Mouse (Mus musculus) forebrain, embryonic 11.5 days (tissue): Measurements from ENCODE around the gene Fam180a. TPM values are rescaled to one million over a fixed set of nuclear protein-coding genes. Genes with fewer than 3 reads are reported as not detected.
"Not testable (repeated sequence)": the region's sequence is repeated elsewhere in the genome, so short reads cannot be mapped to it uniquely, and the experiment has no call there.

Source experiments
- ATAC-seq: fragments of 200-750 bp; cut with Nextera tagmentation; replicated peaks from 2 replicates; pipeline ENCODE4 v1.8.0; 2017; ENCODE audit warnings: moderate TSS enrichment; ENCODE audit not compliant: low FRiP score
- DNase-seq: peaks from one replicate; pipeline ENCODE4 v3.0.0-alpha.2; 2017; ENCODE audit warnings: low spot score
- H3K27ac ChIP-seq: fragments of 300-500 bp; sonication (generic); 2 replicates; pipeline ENCODE4 v1.5.1; 2014; ENCODE audit warnings: low read depth, low read length
- H3K27me3 ChIP-seq: fragments of 300-500 bp; sonication (generic); 2 replicates; pipeline ENCODE4 v1.6.1; 2014; ENCODE audit warnings: mild to moderate bottlenecking, low read length, mixed read lengths; ENCODE audit not compliant: control insufficient read depth, insufficient read depth
- H3K36me3 ChIP-seq: fragments of 300-500 bp; sonication (generic); 2 replicates; pipeline ENCODE4 v1.6.1; 2014; ENCODE audit warnings: mild to moderate bottlenecking, low read length, moderate library complexity, mixed read lengths; ENCODE audit not compliant: control insufficient read depth, insufficient read depth
- H3K4me1 ChIP-seq: fragments of 300-500 bp; sonication (generic); replicated peaks from 2 replicates; pipeline ENCODE4 v1.6.1; 2014; ENCODE audit warnings: low read length, mixed read lengths; ENCODE audit not compliant: control insufficient read depth, insufficient read depth
- H3K4me2 ChIP-seq: fragments of 300-500 bp; sonication (generic); 2 replicates; pipeline ENCODE4 v1.6.1; 2014; ENCODE audit warnings: low read depth, mild to moderate bottlenecking, low read length, moderate library complexity, mixed read lengths; ENCODE audit not compliant: severe bottlenecking
- H3K4me3 ChIP-seq: fragments of 300-500 bp; sonication (generic); 2 replicates; pipeline ENCODE4 v1.5.1; 2014; ENCODE audit warnings: low read depth, low read length
- H3K9ac ChIP-seq: fragments of 300-500 bp; sonication (generic); 2 replicates; pipeline ENCODE4 v1.6.1; 2014; ENCODE audit warnings: low read length
- H3K9me3 ChIP-seq: fragments of 300-500 bp; sonication (generic); 2 replicates; pipeline ENCODE4 v1.6.1; 2016; ENCODE audit warnings: low read length, mixed read lengths; ENCODE audit not compliant: control insufficient read depth
- WGBS: fragments of 180-500 bp; shearing (Covaris S2); extraction: QIAGEN DNeasy Blood & Tissue Kit; methylation state at CpG from one replicate; pipeline ENCODE4 v1.1.7; 2014; 5-methylcytosine and 5-hydroxymethylcytosine counted together
- polyA plus RNA-seq: library from polyadenylated mRNA; unstranded; fragments of >200 nt; fragmentation: Nextera tagmentation; extraction: Ambion mirVana; gene quantifications from 2 replicates; pipeline ENCODE4 v1.2.1, GENCODE M21; 2014

Gene Fam180a
- polyA plus RNA-seq: not detected in 2 replicates

- no peak for ATAC-seq
Observed at GRCm38 (mm10) chr6:35326111-35326515, at the start of gene Fam180a. Fam180a (minus strand) TSS chr6:35326141.

GRCm38 (mm10) chr6:35374052-35374451, 48.1 kb upstream of the Fam180a start:
- WGBS: 93% methylated on average over 10 of the region's 10 CpGs
- no peaks in the 10 kb centered on the region for H3K4me1 ChIP-seq
- no peak overlapping the region for H3K27ac ChIP-seq
- ATAC-seq (no peak), DNase-seq (peak; percentile 33)
- no peaks in the 10 kb centered on the region for H3K27me3 ChIP-seq
- H3K36me3 ChIP-seq: no peaks in the 10 kb centered on the region
- H3K4me2 ChIP-seq: no peak overlapping the region
- no peak overlapping the region for H3K9ac ChIP-seq
- H3K4me3 ChIP-seq: no peak overlapping the region
- H3K9me3 ChIP-seq: no peaks in the 10 kb centered on the region

More at GRCm38 (mm10) chr6:35326111-35326515, at the start of gene Fam180a:
- H3K9ac ChIP-seq: no peak within 1 kb of the TSS
- H3K36me3 ChIP-seq: no peaks in the 10 kb centered on the region
- no peak within 1 kb of the TSS for H3K4me2 ChIP-seq
- no peaks in the 10 kb centered on the region for H3K27me3 ChIP-seq
- no peak within 1 kb of the TSS for H3K4me3 ChIP-seq
- no peak within 1 kb of the TSS for H3K27ac ChIP-seq
- H3K4me1 ChIP-seq: no peaks in the 10 kb centered on the region
- 93% methylated on average over 9 of the region's 9 CpGs for WGBS
- H3K9me3 ChIP-seq: no peaks in the 10 kb centered on the region
- DNase-seq: no peak

- DNase-seq (peak; percentile 33), ATAC-seq (no peak)
- H3K9me3 ChIP-seq: no peaks in the 10 kb centered on the region
- H3K36me3 ChIP-seq: no peaks in the 10 kb centered on the region
- H3K9ac ChIP-seq: no peak overlapping the region
- H3K4me3 ChIP-seq: no peak overlapping the region
- H3K4me2 ChIP-seq: no peak overlapping the region
- WGBS: 95% methylated on average over 7 of the region's 7 CpGs
- H3K4me1 ChIP-seq: no peaks in the 10 kb centered on the region
- H3K27me3 ChIP-seq: no peaks in the 10 kb centered on the region
- H3K27ac ChIP-seq: no peak overlapping the region
Observed at GRCm38 (mm10) chr6:35370356-35370755, 44.4 kb upstream of the Fam180a start.

- WGBS: 90% methylated on average over 14 of the region's 18 CpGs
- not testable (repeated sequence) for H3K36me3 ChIP-seq, H3K4me1 ChIP-seq, H3K4me2 ChIP-seq, H3K27ac ChIP-seq, H3K4me3 ChIP-seq, H3K9ac ChIP-seq, ATAC-seq, H3K9me3 ChIP-seq, H3K27me3 ChIP-seq, DNase-seq
Observed at GRCm38 (mm10) chr6:35369578-35370282, 43.8 kb upstream of the Fam180a start.

- Histone ChIP-seq H3K4me3 (no peak overlapping the region), H3K4me1 (no peaks in the 10 kb centered on the region), H3K27ac (no peak overlapping the region), H3K4me2 (no peak overlapping the region), H3K36me3 (no peaks in the 10 kb centered on the region), H3K9ac (no peak overlapping the region), H3K27me3 (no peaks in the 10 kb centered on the region), H3K9me3 (no peaks in the 10 kb centered on the region)
- DNase-seq: peak; percentile 33
- no peak for ATAC-seq
- 67% methylated on average over 9 of the region's 9 CpGs for WGBS
Observed at GRCm38 (mm10) chr6:35362596-35362995, 36.7 kb upstream of the Fam180a start.

GRCm38 (mm10) chr6:35355320-35355719, 29.4 kb upstream of the Fam180a start:
- Histone ChIP-seq H3K4me2 (no peak overlapping the region), H3K27me3 (no peaks in the 10 kb centered on the region; the same call in 1 of the 2 replicates), H3K4me1 (peaks cover 4% of the 10 kb centered on the region; the same call in 1 of the 2 replicates), H3K9ac (no peak overlapping the region), H3K4me3 (no peak overlapping the region), H3K9me3 (no peaks in the 10 kb centered on the region), H3K36me3 (no peaks in the 10 kb centered on the region), H3K27ac (no peak overlapping the region)
- no peak for DNase-seq
- ATAC-seq: no peak
- 86% methylated on average over 3 of the region's 3 CpGs for WGBS

- ATAC-seq: peak; percentile 74
- peak; percentile 74 for DNase-seq
Observed at GRCm38 (mm10) chr6:35354622-35354998, 28.7 kb upstream of the Fam180a start.

GRCm38 (mm10) chr6:35353846-35354621, 28.1 kb upstream of the Fam180a start:
- peak; percentile 67 for DNase-seq
- Histone ChIP-seq H3K9me3 (no peaks in the 10 kb centered on the region), H3K4me2 (peak overlapping the region; percentile 32), H3K4me3 (no peak overlapping the region), H3K4me1 (peaks cover 4% of the 10 kb centered on the region; the same call in 1 of the 2 replicates), H3K36me3 (no peaks in the 10 kb centered on the region), H3K27ac (no peak overlapping the region), H3K9ac (no peak overlapping the region), H3K27me3 (no peaks in the 10 kb centered on the region; the same call in 1 of the 2 replicates)
- 6% methylated on average over 18 of the region's 18 CpGs for WGBS
- peak; percentile 32 for ATAC-seq

More at GRCm38 (mm10) chr6:35354622-35354998, 28.7 kb upstream of the Fam180a start:
- Histone ChIP-seq H3K4me1 (peaks cover 4% of the 10 kb centered on the region; the same call in 1 of the 2 replicates), H3K4me2 (peak overlapping the region; percentile 32; the same call in 1 of the 2 replicates), H3K27ac (no peak overlapping the region), H3K27me3 (no peaks in the 10 kb centered on the region; the same call in 1 of the 2 replicates), H3K36me3 (no peaks in the 10 kb centered on the region), H3K4me3 (no peak overlapping the region), H3K9ac (no peak overlapping the region), H3K9me3 (no peaks in the 10 kb centered on the region)
- WGBS: 4% methylated on average over 6 of the region's 6 CpGs
